Mouse (Mus musculus) stomach, postnatal 0 days (tissue): ENCODE data around the gene Mea1.

Experiments used
- CTCF ChIP-seq: IDR thresholded peaks from 2 replicates; pipeline ENCODE4 v1.5.1; 2016; ENCODE audit warnings: antibody characterized with exemption, low read depth, mild to moderate bottlenecking, moderate library complexity
- EP300 ChIP-seq: optimal IDR thresholded peaks from 2 replicates; pipeline ENCODE3; 2016; ENCODE audit warnings: antibody characterized with exemption

DNA sequence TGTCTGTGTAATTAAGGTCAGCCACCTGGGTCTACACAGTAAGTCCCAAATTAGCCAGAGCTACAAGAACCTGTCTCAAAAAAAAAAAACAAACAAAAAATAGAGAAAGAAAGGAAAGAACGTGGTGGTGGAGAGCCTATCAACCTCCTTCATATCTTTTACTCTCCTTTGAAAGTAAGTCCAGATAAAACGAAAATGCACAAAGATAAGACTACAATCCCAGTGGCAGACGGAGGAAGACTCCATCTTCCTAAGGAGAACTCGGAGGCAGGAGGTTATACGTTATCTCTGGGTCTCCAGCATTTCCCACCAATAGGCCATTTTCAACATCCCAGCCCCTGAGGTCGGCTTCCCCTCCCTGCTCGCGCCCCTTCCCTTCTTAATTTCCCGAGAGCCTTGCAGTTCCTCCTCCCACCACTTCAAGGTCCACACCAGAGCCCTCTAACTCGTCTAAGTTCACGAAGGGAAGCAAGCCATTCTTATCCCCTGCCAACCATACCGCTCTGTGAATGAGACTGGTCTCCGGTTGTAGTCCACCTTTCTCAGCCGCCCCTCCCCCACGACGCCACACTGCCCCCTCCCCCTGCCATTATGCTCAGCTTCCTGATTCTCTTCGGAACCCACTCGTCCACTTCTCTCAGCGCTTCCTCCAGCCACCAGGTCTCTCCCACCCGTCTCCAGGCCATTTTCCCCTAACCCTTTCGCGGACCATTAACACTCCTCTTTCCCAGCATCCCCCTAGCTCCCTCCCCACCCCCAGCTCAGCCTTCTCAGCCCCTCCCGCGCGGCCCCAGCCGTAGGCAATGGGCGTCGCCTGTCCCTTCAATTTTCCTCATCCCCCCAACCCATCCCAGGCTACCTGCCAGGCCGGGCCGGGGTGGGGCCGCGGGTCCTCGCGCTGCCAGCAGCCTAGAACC lies 1.5 kb downstream of the Mea1 start:
- TF ChIP-seq CTCF, result peak; percentile 61
- no peak for TF ChIP-seq EP300
